Mouse (Mus musculus) testis, adult 2 months (tissue): ENCODE measurements around the gene Higd1a.

Experiments used
- CTCF ChIP-seq: fragments of 200-500 bp; IDR thresholded peaks from 2 replicates; pipeline ENCODE4 v1.5.1; 2012; ENCODE audit warnings: low read depth, mild to moderate bottlenecking, inconsistent platforms, low read length, moderate library complexity; ENCODE audit not compliant: control insufficient read depth, insufficient read depth, insufficient replicate concordance
- POLR2A ChIP-seq: fragments of 200-500 bp; IDR thresholded peaks from 2 replicates; pipeline ENCODE4 v1.6.1; 2012; ENCODE audit warnings: low read depth, mild to moderate bottlenecking, inconsistent platforms, low read length, moderate library complexity; ENCODE audit not compliant: control insufficient read depth

DNA sequence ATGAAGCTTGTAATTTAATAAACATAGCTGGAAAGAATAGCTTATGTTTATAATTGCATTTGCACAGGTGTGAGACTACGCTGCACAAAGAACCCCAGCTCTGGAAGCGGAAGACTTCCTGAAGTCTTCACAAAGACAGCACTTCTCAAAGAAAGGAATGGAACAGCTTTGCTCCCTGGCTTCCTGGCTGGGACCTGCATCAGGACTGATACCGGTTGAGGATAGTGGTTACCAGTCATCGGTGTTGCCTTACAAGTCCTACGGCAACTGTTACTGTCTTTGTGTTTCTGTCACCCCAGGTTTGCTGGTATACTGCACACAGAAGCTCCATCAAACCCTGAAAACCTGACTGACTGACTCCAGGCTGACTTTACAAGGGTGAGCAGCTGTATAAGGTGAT lies 11.3 kb upstream of the Higd1a start:
- TF ChIP-seq CTCF = no peak
- no peak for TF ChIP-seq POLR2A
